Mouse (Mus musculus) bone marrow, adult 2 months (tissue): ENCODE measurements around the gene Morc2a. TPM values are rescaled to one million over a fixed set of nuclear protein-coding genes. Genes with fewer than 3 reads are reported as not detected.

Source experiments
- H3K27ac ChIP-seq: fragments of 200-500 bp; 2 replicates; pipeline ENCODE4 v1.5.1; 2012; ENCODE audit warnings: low read depth, mild to moderate bottlenecking, control low read depth, inconsistent platforms, low read length; ENCODE audit not compliant: control insufficient read depth, poor library complexity, insufficient read depth
- H3K4me1 ChIP-seq: fragments of 200-500 bp; 2 replicates; pipeline ENCODE4 v1.6.1; 2011; ENCODE audit warnings: low read length; ENCODE audit not compliant: control insufficient read depth, insufficient read depth
- H3K4me3 ChIP-seq: fragments of 200-500 bp; replicated peaks from 2 replicates; pipeline ENCODE3; 2011; ENCODE audit warnings: mild to moderate bottlenecking, low read depth, low read length, control low read depth; ENCODE audit not compliant: control insufficient read depth
- CTCF ChIP-seq: fragments of 200-500 bp; IDR thresholded peaks from 2 replicates; pipeline ENCODE4 v1.5.1; 2011; ENCODE audit warnings: low read length, control low read depth; ENCODE audit not compliant: control insufficient read depth, insufficient read depth
- POLR2A ChIP-seq: fragments of 200-500 bp; IDR thresholded peaks from 2 replicates; pipeline ENCODE4 v1.6.1; 2011; ENCODE audit warnings: low read depth, mild to moderate bottlenecking, control low read depth, low read length, borderline replicate concordance; ENCODE audit not compliant: control insufficient read depth
- WGBS: fragments of 180-500 bp; shearing (Covaris S2); methylation state at CpG from one replicate; pipeline ENCODE4 v1.1.7; 2018; 5-methylcytosine and 5-hydroxymethylcytosine counted together
- polyA plus RNA-seq: library from polyadenylated mRNA; stranded (reverse); fragments of >200 nt; gene quantifications from 2 replicates; pipeline ENCODE4 v1.2.4, GENCODE M21; 2011; ENCODE audit warnings: low replicate concordance; ENCODE audit not compliant: missing spikeins, insufficient read depth, insufficient read length

The Morc2a gene
- polyA plus RNA-seq, 1 experiment: 24.9 TPM

GRCm38 (mm10) chr11:3647688-3648087, 1.3 kb upstream of the Morc2a start:
- Histone ChIP-seq H3K4me3 (peak overlapping the region; percentile 9), H3K27ac (no peak overlapping the region), H3K4me1 (peaks cover 1% of the 10 kb centered on the region; the same call in 1 of the 2 replicates)
- WGBS: 91% methylated on average over 5 of the region's 5 CpGs
- TF ChIP-seq POLR2A: no peak
- TF ChIP-seq CTCF: no peak

- peak overlapping the region; percentile 93 for H3K27ac ChIP-seq
- H3K4me1 ChIP-seq: peaks cover 1% of the 10 kb centered on the region; the same call in 1 of the 2 replicates
- TF ChIP-seq CTCF: no peak
- TF ChIP-seq POLR2A: peak; percentile 35; the same call in 1 of the 2 replicates
- under 1% methylated on average over 50 of the region's 62 CpGs for WGBS
- H3K4me3 ChIP-seq: peak overlapping the region; percentile 93
These were observed 557 bp upstream of the Morc2a start for GRCm38 (mm10) chr11:3648305-3648963.

DNA sequence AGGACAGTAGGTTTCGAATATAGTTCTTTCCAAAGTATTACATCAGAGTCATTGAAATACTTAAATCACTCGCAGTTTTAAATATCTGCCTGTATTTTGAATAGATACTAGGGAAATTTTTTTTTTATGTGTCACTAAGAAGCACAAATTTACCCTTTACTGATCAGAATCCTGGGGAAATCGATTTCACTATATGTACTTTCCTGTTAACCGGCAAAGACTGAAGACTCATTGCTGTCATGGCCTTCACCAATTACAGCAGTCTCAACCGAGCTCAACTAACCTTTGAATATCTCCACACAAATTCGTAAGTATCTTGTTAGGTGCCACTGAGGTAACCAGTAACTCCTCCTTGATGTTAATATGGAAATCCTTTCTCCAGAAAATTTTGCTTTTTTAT, 1.1 kb downstream of the Morc2a start:
- no peak for TF ChIP-seq POLR2A
- no peak overlapping the region for H3K4me3 ChIP-seq
- WGBS: 88% methylated on average over 6 of the region's 6 CpGs
- peaks cover 1% of the 10 kb centered on the region; the same call in 1 of the 2 replicates for H3K4me1 ChIP-seq
- no peak overlapping the region for H3K27ac ChIP-seq

DNA sequence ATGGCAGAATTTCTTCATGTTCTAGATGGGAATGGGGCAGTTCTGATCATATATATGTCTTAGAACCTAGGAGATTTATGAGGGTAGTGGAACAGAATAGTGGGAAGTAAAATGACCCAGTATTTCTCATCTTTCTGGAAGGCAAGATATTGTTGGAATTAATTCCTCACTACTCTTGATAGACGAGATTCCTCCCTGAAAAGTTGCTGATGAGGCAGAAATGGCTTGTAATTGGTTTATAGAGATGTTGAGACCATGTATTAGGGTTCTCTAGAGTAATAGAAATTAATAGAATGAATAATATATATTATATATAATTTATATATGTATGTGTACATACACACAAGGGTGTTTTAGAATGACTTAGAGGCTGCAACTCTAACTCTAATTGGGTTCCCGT, 13.0 kb downstream of the Morc2a start:
- WGBS: 90% methylated on average over 2 of the region's 2 CpGs
- no peaks in the 10 kb centered on the region for H3K4me1 ChIP-seq
- no peak overlapping the region for H3K27ac ChIP-seq
- no peak overlapping the region for H3K4me3 ChIP-seq
- TF ChIP-seq CTCF (no peak), POLR2A (no peak)

DNA sequence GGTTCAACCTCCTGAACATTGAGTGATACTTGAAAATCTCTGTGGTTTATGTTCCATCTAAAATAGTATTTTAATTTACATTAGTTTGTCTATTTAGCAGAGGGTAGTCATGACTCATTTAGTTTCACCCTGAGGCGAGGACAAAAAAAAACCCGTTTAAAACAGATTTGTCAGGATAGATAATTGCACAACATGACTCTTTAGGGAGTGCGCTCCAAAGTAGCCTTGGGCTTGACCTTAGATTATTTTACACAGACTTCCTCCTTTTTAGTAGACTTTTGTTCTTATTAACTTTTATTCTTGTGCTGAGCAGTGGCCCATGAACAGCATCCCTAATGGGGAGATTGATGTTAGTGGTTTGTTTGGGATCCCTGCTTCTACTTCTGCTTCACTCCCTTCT, 18.5 kb downstream of the Morc2a start:
- TF ChIP-seq POLR2A (no peak), CTCF (no peak)
- Histone ChIP-seq H3K4me3 (no peak overlapping the region), H3K27ac (no peak overlapping the region), H3K4me1 (no peaks in the 10 kb centered on the region)
- 63% methylated on average over 3 of the region's 3 CpGs for WGBS

- 92% methylated on average over 2 of the region's 2 CpGs for WGBS
- Histone ChIP-seq H3K27ac (no peak overlapping the region), H3K4me1 (no peaks in the 10 kb centered on the region), H3K4me3 (no peak overlapping the region)
- TF ChIP-seq CTCF: no peak
- TF ChIP-seq POLR2A: no peak
These were observed 19.8 kb downstream of the Morc2a start for GRCm38 (mm10) chr11:3668768-3669167.

- H3K4me3 ChIP-seq: no peak overlapping the region
- no peak for TF ChIP-seq POLR2A
- H3K4me1 ChIP-seq: no peaks in the 10 kb centered on the region
- no peak overlapping the region for H3K27ac ChIP-seq
These were observed 20.9 kb downstream of the Morc2a start for GRCm38 (mm10) chr11:3669849-3670248.

- Histone ChIP-seq H3K27ac (no peak overlapping the region), H3K4me1 (no peaks in the 10 kb centered on the region), H3K4me3 (no peak overlapping the region)
- WGBS: 97% methylated on average over 1 of the region's 1 CpGs
- TF ChIP-seq POLR2A: no peak
- no peak for TF ChIP-seq CTCF
These were observed 22.1 kb downstream of the Morc2a start for GRCm38 (mm10) chr11:3671000-3671628.
